Mouse (Mus musculus) spleen, postnatal 4 days (tissue): ENCODE results near the gene Snx30.
A peak's percentile ranks its signal among the peaks of the same experiment; 100 is the strongest.
"Not testable (repeated sequence)": the region's sequence is repeated elsewhere in the genome, so short reads cannot be mapped to it uniquely, and the experiment has no call there.

Experiments used
- DNase-seq, 2 experiments: peaks; one replicate each; pipeline ENCODE4 v3.0.0; 2022; ENCODE audit warnings: low spot score in 2 of 2

Gene Snx30

DNA sequence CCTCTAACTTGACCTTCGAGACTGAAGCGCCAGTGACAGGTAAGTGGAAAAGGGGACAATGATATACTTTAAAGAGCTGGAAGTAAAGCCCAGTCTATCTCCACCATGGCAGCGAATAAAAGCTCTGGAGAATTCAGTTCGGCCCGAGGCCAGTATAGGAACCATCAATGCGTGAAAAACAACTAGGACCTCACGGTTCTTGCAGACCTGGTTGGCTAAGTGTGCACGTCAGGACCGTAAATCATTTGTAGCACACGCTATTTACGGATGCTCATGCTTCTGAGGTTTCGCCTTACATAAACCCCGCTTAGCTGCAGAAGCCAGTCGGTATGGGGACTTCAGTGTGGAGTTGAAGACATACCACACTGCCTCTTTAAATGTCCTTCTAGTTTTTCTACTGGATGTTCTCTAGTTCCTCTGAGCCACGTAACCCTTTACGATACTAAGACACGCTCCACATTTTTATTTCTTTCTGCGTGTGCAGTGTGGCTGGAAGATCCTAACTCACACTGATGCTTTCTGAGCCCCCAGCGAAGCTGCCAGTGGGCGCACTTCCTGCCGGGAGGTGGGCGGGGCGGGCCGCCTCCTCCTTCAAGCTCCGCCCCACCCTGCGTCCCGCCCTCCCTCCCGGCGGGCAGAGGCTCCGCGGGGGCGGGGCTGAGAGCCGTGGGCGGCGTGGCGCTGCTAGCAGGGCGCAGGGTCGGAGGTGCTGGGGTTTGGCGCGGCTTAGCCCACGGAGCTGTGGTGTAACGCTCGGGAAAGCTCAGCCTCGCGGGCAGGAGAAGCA is at the start of gene Snx30:
Gene Snx30 (plus strand): TSS at position 660 of the 787 bp plus-strand sequence.
- peak; percentile 89 to 95 for DNase-seq

DNA sequence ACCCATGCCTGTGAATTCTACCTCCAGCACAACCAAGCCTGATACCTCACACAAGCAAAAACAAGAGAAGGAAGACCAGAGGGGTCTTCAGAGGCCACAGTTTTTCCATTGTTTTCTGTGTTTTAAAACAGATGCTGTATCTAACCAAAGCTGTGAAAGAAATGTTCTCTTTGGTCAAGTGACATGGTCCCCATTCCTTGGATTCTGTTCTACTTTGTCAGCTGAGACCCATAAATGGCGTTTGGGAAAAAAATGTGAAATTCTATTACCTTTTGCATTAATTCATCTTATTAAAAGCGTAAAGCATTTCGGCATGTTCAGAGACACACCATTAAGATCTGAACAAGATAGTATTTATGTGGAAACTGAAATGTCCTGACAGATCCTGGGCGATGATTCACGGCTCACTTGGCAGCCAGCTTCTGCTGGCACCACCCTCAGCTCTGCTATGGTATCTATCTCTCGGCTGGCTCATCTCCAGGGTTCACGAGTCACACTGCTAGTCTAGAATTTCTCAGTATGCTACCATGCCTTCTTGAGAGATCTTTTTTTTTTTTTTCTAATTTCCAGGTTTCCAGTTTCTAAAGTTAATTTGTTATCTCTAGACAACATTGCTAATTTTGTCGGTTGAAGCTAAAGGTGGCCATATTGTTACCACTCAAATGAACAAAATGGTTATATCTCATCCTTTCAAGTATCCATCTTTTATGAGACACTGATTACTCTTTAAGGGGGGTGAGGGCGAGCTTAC is 49.1 kb upstream of the Snx30 start:
- no peak for DNase-seq

DNA sequence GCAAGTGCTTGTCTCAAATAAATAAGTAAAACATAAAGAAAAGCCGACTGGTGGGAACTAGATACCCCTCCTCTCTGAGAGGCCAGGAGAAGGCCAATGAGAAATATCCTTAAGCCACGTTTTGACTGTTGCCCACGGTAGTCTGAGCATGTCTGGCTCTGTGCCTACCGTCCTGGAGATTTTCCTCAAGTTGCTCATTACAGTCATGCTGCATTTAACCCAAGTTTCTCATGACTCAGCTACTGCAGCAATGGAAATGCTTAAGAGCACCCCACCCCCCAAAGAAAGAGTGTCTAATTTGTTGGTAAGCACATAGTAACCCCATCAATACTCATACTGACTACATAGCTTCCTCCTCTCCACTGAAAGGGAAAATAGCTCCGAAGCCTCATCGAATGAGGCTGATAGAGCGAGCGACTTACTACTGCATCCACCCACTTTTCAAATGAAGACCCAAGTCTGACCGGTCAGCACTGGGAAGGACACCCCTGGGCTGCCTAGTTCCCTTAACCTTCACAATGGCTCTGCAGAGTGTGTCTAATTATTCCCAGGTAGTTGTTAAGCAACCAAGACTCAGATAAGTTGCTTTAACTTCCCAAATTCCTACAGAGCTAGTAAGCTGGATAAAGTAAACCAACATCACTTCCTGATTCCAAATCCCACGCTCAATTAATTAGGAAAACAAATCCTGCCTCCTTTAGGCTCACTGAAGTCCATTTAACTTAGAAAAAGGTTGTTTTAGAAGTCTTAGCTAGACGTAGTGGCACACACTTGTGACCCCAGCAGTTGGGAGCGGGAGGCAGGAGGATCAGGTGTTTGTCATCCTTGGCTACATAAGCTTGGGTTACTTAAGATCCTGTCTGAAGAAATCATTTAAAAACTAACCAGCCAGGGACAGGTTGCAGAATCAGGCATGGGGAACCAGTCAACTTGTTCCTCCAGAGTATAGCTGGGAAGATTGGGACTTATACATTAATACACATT is 47.9 kb upstream of the Snx30 start:
- DNase-seq = no peak

DNA sequence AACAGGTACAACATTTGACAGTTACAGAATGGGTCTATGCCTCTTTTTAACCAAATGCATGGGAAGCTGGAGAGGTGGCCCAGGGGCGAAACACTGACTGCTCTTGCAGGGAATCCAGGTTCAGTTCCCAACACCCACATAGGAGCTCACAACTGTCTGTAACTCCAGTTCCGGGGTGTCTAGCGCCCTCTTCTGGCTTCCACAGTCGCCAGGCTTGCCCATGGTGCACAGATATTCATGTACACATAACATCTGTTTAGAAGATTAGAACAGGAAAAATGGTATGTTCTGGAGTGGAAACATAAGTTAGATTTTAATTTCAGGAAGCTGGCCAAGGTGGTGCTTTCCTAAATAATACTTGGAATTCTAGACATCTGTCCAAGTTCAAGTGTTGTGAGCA is 45.6 kb upstream of the Snx30 start:
- DNase-seq = no peak

DNA sequence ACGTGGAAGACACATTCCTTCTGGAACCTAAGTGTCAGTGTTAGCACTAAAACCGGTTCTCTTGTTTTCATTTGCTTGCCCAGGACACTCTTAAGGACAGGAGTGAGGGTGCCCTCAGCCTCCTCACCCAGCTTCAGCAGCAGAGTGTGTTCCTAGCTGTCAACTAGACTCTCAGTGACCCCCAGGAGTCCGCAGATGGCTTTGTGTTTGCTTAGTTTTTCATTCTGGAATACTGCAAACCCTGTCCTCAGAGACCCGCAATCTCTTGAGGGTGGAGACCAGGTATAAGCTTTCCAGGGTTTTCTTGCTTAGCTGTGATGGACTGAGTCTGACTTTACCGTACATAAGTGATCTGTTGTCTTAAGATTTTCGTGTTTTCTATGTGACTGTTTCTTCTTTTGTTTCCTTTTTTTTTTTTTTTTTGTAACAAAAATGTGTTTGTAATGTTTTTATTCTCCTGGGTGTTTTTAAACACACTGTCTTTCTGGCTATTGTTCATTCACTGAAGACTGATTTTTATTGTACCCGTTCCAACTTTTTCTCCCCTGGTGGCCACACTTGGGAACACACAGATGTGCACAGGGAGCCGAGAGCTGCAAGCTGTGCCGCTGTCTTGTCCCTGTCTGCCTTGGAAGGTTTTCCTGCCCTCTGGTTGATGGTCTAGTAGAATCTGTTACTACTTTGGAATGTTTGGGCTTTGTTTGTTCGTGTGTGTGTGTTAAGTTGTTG is 44.8 kb upstream of the Snx30 start:
- DNase-seq = no peak

DNA sequence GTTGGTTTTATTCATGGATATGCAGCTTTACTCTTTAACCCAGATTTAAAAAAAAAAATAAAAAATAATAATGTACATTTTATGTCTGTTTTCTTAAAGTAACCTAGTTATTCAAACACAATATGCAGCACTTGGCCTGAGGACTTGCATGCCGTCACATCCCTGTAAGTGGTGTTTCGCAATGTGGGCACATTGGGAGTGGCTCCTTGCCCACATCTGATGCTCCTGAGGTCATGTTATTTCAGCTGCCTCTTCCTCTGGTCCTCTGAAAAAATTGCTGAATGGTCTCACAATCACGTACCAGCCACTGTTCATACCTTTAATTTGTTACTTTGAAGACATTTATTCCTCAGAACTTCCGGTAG is 44.3 kb upstream of the Snx30 start:
- no peak for DNase-seq

DNA sequence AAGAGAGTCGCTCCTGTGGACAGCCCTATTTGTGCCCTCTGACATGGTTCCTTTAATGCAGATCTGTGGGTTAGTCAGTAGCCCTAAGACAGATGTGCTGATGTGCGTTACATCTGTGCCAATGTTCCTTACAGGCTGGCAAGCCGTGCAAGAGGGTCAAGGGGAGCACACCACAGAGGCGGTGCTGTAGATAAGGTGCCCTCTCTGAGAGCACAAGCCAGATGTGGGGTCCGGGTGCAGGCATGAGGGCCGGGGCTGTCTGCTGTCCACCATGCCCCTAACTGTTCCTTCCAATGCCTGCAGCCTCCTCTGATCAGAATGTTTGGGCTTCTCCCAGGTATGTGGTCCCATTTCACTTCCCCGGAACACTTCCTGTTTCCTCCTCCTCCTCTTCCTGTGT is 40.7 kb upstream of the Snx30 start:
- DNase-seq = no peak

DNA sequence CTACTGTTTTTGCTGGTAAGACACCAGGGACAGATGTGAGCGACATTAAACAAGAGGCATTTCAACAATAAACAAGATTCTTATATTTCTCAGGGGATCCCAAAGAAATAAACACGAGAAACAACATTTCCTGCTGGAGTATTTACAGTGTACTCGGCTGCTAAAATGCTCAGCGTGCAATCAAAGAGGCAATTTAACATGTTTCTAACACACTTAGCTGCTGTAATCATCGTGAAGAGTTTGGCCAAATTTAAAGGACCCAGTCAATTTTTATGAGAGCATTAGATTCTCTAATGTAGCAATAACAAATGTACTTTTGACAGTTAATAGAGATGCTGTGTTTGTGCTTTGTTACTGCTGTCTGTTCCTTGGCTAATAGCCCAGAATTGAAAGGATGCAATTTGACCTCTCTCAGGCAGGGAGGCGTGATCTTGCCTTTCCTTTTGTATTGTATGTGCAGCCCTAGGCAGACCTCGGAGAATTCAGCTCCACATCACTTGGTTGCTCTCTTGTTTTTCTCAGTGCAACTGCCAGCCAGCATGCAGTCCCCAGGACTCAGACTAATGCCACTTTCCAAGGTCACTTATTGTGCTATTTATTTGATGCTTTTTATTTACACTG is 40.1 kb upstream of the Snx30 start:
- no peak for DNase-seq

DNA sequence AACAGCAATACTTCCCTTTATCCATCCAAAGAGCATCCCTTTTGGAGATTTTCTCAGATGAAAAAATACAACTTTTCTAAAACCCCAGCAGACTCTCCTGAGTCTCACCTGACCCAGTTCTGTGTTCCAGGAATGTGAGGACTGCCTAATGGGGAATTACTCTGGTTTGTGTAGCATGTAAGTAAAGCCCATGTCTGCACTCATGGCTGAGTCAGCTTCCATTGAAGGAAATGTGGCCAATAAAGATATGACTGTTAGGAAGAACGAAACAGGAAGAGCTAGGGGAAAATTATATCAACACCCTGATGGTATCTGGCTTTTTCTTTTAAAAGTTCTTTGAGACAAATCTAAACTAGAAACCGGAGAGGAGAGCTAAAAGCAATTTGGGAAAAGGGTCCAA is 37.9 kb upstream of the Snx30 start:
- no peak for DNase-seq

DNA sequence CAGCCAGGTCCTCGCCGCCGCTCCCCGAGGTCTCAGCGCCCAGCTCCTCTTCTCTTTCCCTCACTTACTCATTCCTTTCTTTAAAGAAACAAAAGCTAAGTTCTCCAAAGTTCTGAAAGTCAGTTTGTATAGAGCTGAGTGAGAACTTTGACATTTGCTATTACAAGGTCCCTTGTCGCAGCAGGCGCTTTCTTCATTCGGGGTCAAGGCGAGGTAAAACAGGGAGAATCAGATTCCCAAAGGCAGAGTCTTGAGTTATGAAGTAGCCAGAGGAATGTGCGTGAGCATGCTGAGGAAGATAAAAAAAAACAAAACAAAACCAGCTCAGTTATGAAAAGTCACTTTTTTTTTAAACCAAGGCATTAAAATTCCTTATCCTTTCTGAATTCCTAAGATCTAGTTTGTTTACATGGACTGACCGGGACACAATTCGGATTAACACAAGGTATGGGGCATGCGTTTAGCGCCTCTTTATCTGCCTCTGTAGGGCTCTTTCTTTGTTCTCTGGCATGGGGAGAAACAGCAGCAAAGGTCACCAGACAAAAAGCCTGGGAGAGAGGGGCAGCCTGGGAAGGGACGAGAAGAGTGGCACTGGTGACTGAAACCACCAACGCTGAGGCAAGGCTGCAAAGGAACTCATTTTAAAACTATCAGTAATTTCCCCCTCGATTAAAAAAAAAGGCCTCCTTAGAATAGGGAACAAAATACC is 33.3 kb upstream of the Snx30 start:
- DNase-seq = no peak

DNA sequence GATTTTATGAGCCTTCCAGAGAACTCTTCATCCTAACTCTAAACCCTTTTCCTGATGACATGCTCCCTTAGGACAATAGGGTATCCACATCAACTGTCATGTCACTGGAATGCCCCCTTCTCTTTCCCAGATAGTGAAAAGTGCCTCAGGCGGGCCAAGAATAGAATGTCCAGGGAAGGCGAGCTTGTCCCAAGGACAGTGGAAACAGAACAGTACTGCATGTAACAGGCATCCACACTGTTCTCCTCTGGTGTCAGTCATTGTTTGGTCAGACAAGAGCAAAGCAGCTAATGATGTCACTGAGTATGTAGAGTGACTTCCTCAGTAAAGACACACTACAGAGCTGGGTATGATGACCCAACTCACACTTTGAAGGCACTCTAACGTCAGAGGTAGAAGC is 27.8 kb upstream of the Snx30 start:
- DNase-seq = no peak

DNA sequence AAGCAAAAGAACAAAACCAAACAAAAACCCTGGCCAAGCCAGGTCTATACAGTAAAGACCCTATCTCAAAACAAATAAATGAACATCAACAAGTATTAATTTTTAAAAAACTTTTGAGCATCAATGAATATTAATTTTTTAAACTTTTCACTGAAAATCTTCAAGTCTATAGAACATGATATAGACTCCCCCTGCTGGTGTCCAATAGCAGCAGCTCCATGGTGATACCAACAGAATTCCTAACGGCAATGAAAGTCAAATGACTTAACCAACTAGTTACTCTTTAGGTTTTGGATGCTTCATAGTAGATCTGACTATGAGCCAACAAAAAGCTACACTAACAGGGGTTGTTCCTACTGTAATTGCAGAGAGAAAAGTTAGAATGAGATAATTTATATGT is 25.1 kb upstream of the Snx30 start:
- no peak for DNase-seq

DNA sequence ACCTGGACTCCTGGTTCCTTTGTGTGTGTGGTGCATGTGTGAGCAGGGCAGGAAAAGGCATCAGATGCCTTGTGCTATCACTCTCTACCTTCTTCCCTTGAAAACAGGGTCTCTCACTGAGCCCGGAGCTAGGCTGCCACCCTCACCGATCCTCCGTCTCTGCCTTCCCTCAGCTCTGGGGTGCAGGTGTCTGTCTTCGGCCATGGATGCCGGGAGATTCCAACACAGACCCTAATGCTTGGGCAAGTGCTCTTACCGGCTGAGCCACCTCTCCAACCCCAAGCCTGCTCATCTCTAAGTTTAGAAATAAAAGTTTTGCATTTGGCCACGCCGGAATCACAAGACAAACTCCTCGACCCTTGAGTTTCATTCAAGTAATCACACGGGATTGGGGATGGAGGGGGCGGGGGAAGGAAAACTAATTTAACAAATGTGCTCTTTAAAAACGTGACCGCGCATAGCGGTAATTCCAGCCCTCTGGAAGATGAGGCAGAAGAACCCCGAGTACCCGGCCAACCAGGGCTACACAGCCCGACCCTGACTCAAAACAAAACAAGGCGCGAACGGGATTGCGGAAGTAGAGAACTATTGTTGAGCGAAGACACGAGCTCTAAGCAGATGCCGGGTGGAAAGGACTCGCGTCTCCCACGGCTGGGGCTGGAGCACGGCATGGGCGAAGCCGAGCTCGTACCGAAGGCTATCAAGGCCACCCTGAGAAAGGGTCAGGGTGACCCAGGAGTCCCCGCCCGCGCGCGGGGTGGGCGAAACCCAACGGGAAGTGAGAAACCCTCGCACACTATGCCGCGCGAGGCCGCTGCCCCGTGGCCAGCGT is 22.6 kb upstream of the Snx30 start:
- DNase-seq = peak in 1 of 2 experiments; percentile 45

DNA sequence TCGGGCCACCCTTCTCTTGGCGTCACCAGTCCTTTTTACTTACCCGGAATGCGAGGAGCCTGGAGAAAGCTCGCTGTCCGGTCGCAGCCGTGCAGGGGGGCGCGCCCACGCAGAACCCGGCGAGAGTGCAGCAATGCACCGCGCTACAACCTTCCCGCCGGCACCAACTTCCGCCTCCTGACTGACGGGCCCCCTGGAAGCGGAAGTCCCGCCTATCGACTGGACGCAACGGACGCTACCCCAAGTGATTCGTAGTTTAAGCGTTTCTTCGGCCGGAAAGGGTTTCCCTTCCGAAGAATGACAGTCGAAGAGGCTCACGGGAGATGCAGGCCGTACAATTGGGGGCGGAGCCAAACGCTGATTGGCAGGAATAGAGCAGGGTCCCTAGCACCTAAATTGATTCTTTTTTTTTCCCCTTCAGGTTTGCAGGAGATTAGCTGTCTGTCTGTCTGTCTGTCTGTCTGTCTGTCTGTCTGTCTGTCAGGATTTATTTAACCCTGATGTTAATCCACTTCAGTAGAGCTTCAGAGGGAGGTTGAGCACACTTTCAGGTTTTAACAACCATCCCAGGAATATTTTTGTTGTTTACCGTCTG is 21.9 kb upstream of the Snx30 start:
- DNase-seq = peak; percentile 93 to 95

DNA sequence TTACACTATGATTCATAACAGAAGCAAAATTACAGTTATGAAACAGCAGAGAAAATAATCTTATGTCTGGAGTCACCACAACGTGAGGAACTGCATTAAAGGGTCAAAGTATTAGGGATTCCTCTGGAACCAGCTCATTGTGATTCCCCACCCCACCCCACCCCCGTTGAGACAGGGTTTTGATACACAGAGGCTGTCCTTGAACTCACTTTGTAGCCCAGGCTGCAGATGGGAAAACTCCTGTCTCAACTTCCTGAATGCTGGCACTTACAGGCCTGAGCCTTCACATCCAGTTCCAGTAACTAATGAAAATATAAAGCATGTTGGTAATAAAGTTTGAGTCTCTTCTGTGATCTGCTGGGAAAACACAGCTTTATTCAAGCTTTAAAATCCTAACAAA is 20.2 kb upstream of the Snx30 start:
- no peak for DNase-seq

DNA sequence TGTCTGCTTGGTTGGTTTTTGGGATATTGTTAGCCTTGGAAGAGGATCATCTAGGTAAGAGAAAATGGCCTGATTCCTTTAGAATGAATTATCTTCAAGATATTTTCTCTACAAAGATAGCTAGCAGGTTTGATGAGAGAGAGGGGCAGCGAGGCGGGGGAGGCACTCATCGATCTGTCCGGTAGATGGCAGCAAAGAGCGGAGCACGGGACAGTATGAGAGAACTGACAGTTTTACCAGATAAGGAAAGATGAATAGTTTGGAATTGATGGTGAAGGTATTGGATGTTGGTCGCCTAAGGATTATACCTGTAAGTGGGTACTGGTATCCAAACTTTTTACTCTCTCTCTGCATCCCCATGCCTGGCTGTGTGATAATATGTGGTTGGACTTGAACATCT is 19.0 kb upstream of the Snx30 start:
- peak; percentile 75 to 93 for DNase-seq

DNA sequence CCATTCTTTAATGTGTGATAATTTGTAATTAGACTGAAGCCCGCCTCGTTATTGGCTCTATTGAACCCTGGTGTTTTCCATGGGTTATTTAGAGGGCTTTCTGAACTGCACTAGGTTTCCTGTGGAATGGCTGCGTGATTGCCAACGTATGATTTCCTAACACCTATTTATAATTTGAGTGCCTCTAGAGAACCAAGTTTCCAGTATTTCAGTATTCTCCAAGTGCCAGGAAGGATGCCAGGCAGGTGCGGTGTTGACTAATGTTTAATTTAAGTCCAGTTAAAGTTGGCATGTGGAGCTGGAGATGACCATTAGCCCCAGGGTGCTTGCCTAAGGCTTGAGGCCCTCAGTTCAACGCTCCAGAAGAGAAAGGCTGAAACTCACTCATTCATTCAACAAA is 18.5 kb upstream of the Snx30 start:
- DNase-seq = no peak

DNA sequence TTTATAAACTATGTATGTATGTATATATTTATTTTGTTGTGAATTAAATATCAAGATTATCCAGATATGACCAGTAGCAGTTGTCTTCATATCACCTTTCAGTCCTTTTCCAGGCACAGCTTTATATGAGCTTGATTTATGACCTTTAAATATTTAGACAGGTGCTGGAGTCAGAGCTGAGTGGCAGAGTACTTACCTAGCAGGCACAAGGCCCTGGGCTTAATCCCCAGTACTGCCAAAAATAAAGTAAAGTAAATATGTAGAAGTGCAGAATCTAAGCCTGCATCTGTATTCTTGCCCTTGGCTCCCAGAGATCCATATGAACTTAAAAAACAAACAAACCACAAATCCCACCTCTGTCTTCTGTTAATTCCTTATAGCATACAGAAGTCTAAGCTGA is 16.6 kb upstream of the Snx30 start:
- DNase-seq = no peak

DNA sequence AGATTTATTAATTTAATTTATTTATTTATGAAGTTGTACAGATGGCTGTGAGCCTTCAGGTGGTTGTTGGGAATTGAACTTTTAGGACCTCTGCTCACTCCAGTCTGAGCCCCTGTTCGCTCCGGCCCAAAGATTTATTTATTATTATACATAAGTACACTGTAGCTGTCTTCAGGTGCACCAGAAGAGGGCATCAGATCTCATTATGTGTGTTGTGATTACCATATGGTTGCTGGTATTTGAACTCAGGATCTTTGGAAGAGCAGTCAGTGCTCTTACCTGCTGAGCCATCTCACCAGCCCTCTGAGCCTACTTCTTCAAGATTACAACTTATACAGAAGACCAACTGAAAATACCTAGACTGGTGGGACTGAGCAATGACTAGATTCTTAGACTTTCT is 12.0 kb upstream of the Snx30 start:
- not testable (repeated sequence) for DNase-seq
